Mouse (Mus musculus): Measurements from ENCODE around the gene Cox10.

Cox10 gene

GRCm38 (mm10) chr11:63919211-63920098 is 159.8 kb downstream of the Cox10 start:
- no peak for ATAC-seq (ENCODE audit: insufficient number of reproducible peaks, low FRiP score, low TSS enrichment)

GRCm38 (mm10) chr11:63918321-63919105 is 160.8 kb downstream of the Cox10 start:
- ATAC-seq (ENCODE audit: insufficient number of reproducible peaks, low FRiP score, low TSS enrichment) = no peak

- ATAC-seq (ENCODE audit: insufficient number of reproducible peaks, low FRiP score, low TSS enrichment) = no peak
Observed at GRCm38 (mm10) chr11:63917561-63917960, 161.7 kb downstream of the Cox10 start.

GRCm38 (mm10) chr11:63914388-63914787 is 164.9 kb downstream of the Cox10 start:
- ATAC-seq (ENCODE audit: insufficient number of reproducible peaks, low FRiP score, low TSS enrichment) = peak; percentile 80

GRCm38 (mm10) chr11:63913936-63914335 is 165.3 kb downstream of the Cox10 start:
- ATAC-seq (ENCODE audit: insufficient number of reproducible peaks, low FRiP score, low TSS enrichment) = no peak
